Mouse (Mus musculus) layer of hippocampus, postnatal 36 days (tissue): ENCODE data around the gene Pdzk1. TPM values are rescaled to one million over a fixed set of nuclear protein-coding genes. Genes with fewer than 3 reads are reported as not detected.

Experiments used
- DNase-seq, 2 experiments: peaks; one replicate each; pipeline ENCODE4 v3.0.0; 2022
- total RNA-seq, 2 experiments: library from RNA; stranded (reverse); gene quantifications; 2 replicates each; pipeline ENCODE4 v1.2.3; 2021

The Pdzk1 gene
- total RNA-seq, 2 experiments from 2014 or later: 0.15 TPM; not detected in 1

GRCm38 (mm10) chr3:96883690-96884089 is 54.6 kb downstream of the Pdzk1 start:
- DNase-seq: no peak

- no peak for DNase-seq
Measured at GRCm38 (mm10) chr3:96902336-96902999, 73.4 kb downstream of the Pdzk1 start.

- DNase-seq: no peak
Measured at GRCm38 (mm10) chr3:96904393-96904792, 75.3 kb downstream of the Pdzk1 start, which contains the start of gene Gja5. TSS of gene Gja5 (plus strand) at chr3:96904693.

GRCm38 (mm10) chr3:96904851-96905541 is 75.9 kb downstream of the Pdzk1 start, which contains the start of gene Gpr89:
TSS of gene Gpr89 (minus strand) at chr3:96905346.
- DNase-seq: peak; percentile 92

GRCm38 (mm10) chr3:96905592-96905991 is 76.5 kb downstream of the Pdzk1 start:
- no peak for DNase-seq

Other genes with a start within 250 kb of the Pdzk1 start
- 10 to 100 TPM; 32.4 to 34.2 TPM for gene Polr3gl, start 235.1 kb upstream of the Pdzk1 start, total RNA-seq
- gene Ankrd34a, start 232.6 kb upstream of the Pdzk1 start, total RNA-seq: 10 to 100 TPM; 49.9 to 51.5 TPM
- 10 to 100 TPM; 29.9 to 30.5 TPM for gene Lix1l, start 228.1 kb upstream of the Pdzk1 start, total RNA-seq
- gene Rbm8a, start 199.4 kb upstream of the Pdzk1 start, total RNA-seq: 10 to 100 TPM; 50.8 to 58.4 TPM
- gene Pex11b, start 193.9 kb upstream of the Pdzk1 start, total RNA-seq: 10 to 100 TPM; 55.7 to 56.7 TPM
- under 1 TPM; 0.77 to 0.91 TPM for gene Gm42957, start 193.8 kb upstream of the Pdzk1 start, total RNA-seq
- gene Itga10, start 183.7 kb upstream of the Pdzk1 start, total RNA-seq: 1 to 10 TPM; 2.4 to 3.4 TPM
- gene Ankrd35, start 159.2 kb upstream of the Pdzk1 start, total RNA-seq: 1 to 10 TPM; 4.3 to 5.1 TPM
- 10 to 100 TPM; 26.1 to 27.5 TPM for gene Pias3, start 132.9 kb upstream of the Pdzk1 start, total RNA-seq
- gene Nudt17, start 120.7 kb upstream of the Pdzk1 start, total RNA-seq: 10 to 100 TPM; 10.8 to 15.2 TPM
- 10 to 100 TPM; 22.0 to 24.1 TPM for gene Polr3c, start 101.7 kb upstream of the Pdzk1 start, total RNA-seq
- 10 to 100 TPM; 54.1 to 60.0 TPM for gene Rnf115, start 101.6 kb upstream of the Pdzk1 start, total RNA-seq
- gene Cd160, start 67 bp downstream of the Pdzk1 start, total RNA-seq: not detected
- gene Gja5, start 75.4 kb downstream of the Pdzk1 start, total RNA-seq: under 1 TPM; 0.71 to 0.75 TPM
- 10 to 100 TPM; 41.5 to 42.6 TPM for gene Gpr89, start 76.1 kb downstream of the Pdzk1 start, total RNA-seq
- gene Gja8, start 96.7 kb downstream of the Pdzk1 start, total RNA-seq: not detected